ENCODE assay signal across 29 mouse cellular contexts in the genomic region with DNA sequence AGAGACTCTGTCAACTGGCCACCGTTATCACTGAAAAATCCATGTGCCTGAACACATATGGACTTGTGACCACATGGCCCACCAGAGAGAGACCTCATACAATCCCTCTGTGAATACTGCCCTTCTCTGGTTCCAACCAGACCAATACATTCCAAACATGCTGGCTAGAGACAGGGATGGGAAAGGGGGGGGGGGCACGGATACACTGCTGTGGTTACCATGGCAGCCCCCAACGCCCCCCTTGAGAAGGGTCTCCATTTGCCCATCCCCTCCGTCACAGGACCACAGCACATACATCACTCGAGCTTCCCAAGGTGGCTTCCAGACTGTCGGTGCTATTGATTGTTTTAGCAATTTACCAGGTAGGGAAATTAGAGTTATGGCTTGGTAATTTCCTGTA. TPM values are rescaled to one million over a fixed set of nuclear protein-coding genes. Genes with fewer than 3 reads are reported as not detected.
A peak's percentile ranks its signal among the peaks of the same experiment; 100 is the strongest.
DNase-seq lines count a peak whose midpoint lies in the region; ATAC-seq and TF ChIP-seq lines count a peak whose summit lies in the region.
"Had no signal": no experiment of that assay in that cellular context is flagged by ENCODE, and none has a peak within 500 bp of the region (broad histone marks: within the 10 kb centered on the region; RNA-seq: fewer than 3 reads in every experiment).

No protein-coding gene starts in this region.

- ATAC-seq in hindbrain, postnatal 0 days = peak; percentile 53; the same call in 1 of the 2 replicates
- ATAC-seq in hindbrain, embryonic 14.5 days (ENCODE audit: low FRiP score) = no peak
- ATAC-seq in neural tube, embryonic 13.5 days (ENCODE audit: low read depth) = 0 out of 2 replicates have a peak, but pooled peaks have one; percentile 36
- ATAC-seq: activated CD4-positive, CD25-positive, alpha-beta regulatory T cell, adult 4 months; CD4-positive, CD25-positive, alpha-beta regulatory T cell, adult 4 months; forebrain, embryonic 14.5 days; forebrain, embryonic 16.5 days; Patski had no signal

- no peak overlapping the region for H3K9ac ChIP-seq in hindbrain, postnatal 0 days (replicated peaks; ENCODE audit: low read length)
- no peak overlapping the region for H3K9ac ChIP-seq in hindbrain, embryonic 14.5 days
- H3K9ac ChIP-seq in neural tube, embryonic 13.5 days = no peak overlapping the region
- H3K9ac ChIP-seq: embryonic facial prominence, embryonic 12.5 days had no signal

- no peak overlapping the region for H3K27ac ChIP-seq in hindbrain, postnatal 0 days
- no peak overlapping the region for H3K27ac ChIP-seq in hindbrain, embryonic 14.5 days
- no peak overlapping the region for H3K27ac ChIP-seq in neural tube, embryonic 13.5 days (replicated peaks)
- H3K27ac ChIP-seq: embryonic facial prominence, embryonic 10.5 days; embryonic facial prominence, embryonic 12.5 days had no signal

- WGBS in hindbrain, postnatal 0 days = 62% methylated on average over 6 of the region's 6 CpGs
- WGBS in hindbrain, embryonic 14.5 days = 66% methylated on average over 6 of the region's 6 CpGs
- 56% methylated on average over 6 of the region's 6 CpGs for WGBS in neural tube, embryonic 13.5 days

- no peak overlapping the region for H3K4me2 ChIP-seq in hindbrain, postnatal 0 days (ENCODE audit: low read depth, low read length)
- H3K4me2 ChIP-seq in hindbrain, embryonic 14.5 days (replicated peaks) = no peak overlapping the region
- H3K4me2 ChIP-seq in neural tube, embryonic 13.5 days = no peak overlapping the region
- H3K4me2 ChIP-seq: embryonic facial prominence, embryonic 12.5 days had no signal

- no peak for TF ChIP-seq CTCF in hindbrain, postnatal 0 days (IDR thresholded peaks at IDR 0.05; ENCODE audit: low read depth)

- H3K27me3 ChIP-seq in hindbrain, postnatal 0 days (ENCODE audit: insufficient read depth, low read length) = no peaks in the 10 kb centered on the region
- no peaks in the 10 kb centered on the region for H3K27me3 ChIP-seq in hindbrain, embryonic 14.5 days (ENCODE audit: control insufficient read depth, insufficient read depth, low read length)
- H3K27me3 ChIP-seq in neural tube, embryonic 13.5 days = no peaks in the 10 kb centered on the region
- H3K27me3 ChIP-seq: embryonic facial prominence, embryonic 12.5 days had no signal

- H3K4me3 ChIP-seq in hindbrain, postnatal 0 days (ENCODE audit: low read length) = no peak overlapping the region
- no peak overlapping the region for H3K4me3 ChIP-seq in hindbrain, embryonic 14.5 days (replicated peaks; ENCODE audit: low read length)
- no peak overlapping the region for H3K4me3 ChIP-seq in neural tube, embryonic 13.5 days
- H3K4me3 ChIP-seq: embryonic facial prominence, embryonic 10.5 days; embryonic facial prominence, embryonic 12.5 days had no signal

- H3K9me3 ChIP-seq in hindbrain, postnatal 0 days (ENCODE audit: low read length) = no peaks in the 10 kb centered on the region
- no peaks in the 10 kb centered on the region for H3K9me3 ChIP-seq in hindbrain, embryonic 14.5 days (ENCODE audit: control insufficient read depth, low read length)
- no peaks in the 10 kb centered on the region for H3K9me3 ChIP-seq in neural tube, embryonic 13.5 days
- H3K9me3 ChIP-seq: embryonic facial prominence, embryonic 10.5 days; embryonic facial prominence, embryonic 12.5 days; G1E had no signal

- no peaks in the 10 kb centered on the region for H3K36me3 ChIP-seq in hindbrain, postnatal 0 days (ENCODE audit: insufficient read depth, low read length)
- H3K36me3 ChIP-seq in hindbrain, embryonic 14.5 days (replicated peaks; ENCODE audit: control insufficient read depth, insufficient read depth) = no peaks in the 10 kb centered on the region
- no peaks in the 10 kb centered on the region for H3K36me3 ChIP-seq in neural tube, embryonic 13.5 days
- H3K36me3 ChIP-seq: embryonic facial prominence, embryonic 10.5 days; embryonic facial prominence, embryonic 12.5 days; G1E had no signal

- 0 out of 2 replicates have a peak, but pooled peaks cover 4% of the 10 kb centered on the region for H3K4me1 ChIP-seq in hindbrain, postnatal 0 days (ENCODE audit: insufficient read depth, low read length)
- no peaks in the 10 kb centered on the region for H3K4me1 ChIP-seq in hindbrain, embryonic 14.5 days (replicated peaks; ENCODE audit: control insufficient read depth, insufficient read depth, low read length)
- H3K4me1 ChIP-seq in neural tube, embryonic 13.5 days (replicated peaks) = peaks cover 10% of the 10 kb centered on the region; the same call in 1 of the 2 replicates
- H3K4me1 ChIP-seq: embryonic facial prominence, embryonic 10.5 days; embryonic facial prominence, embryonic 12.5 days had no signal

- DNase-seq in cerebellum, postnatal 10 days = peak; percentile 8 to 13
- DNase-seq in cerebellum, postnatal 4 days (ENCODE audit: low spot score in 2 of 2) = no peak
- peak; percentile 61 for DNase-seq in heart, adult 11 months
- DNase-seq in heart, adult 8-10 months (ENCODE audit: low spot score) = no peak
- no peak for DNase-seq in hindbrain, postnatal 0 days (ENCODE audit: low spot score)
- DNase-seq in hindbrain, embryonic 14.5 days (ENCODE audit: low spot score) = no peak
- no peak for DNase-seq in neural tube, embryonic 10.5 days (ENCODE audit: extremely low spot score, low spot score)
- DNase-seq: adrenal gland, adult 8-10 months; adrenal gland, postnatal 14 days; adrenal gland, postnatal 36 days; B cell, adult 2 months; cerebellum, adult 11-12 months; cerebellum, adult 2 months; cerebellum, adult 9-10 months; cerebellum, postnatal 36 days had no signal

RNA-seq across cellular contexts. Expression of gene Spert, which starts 23.5 kb away (rescaled TPM):
- not detected for total RNA-seq in heart, adult 8-10 months (2022)
- not detected in 2 replicates for total RNA-seq in hindbrain, postnatal 0 days (2014; rRNA removed)
- not detected in 2 replicates for polyA plus RNA-seq in hindbrain, postnatal 0 days (2015; fragmentation: Nextera tagmentation; extraction: Ambion mirVana)
- polyA plus RNA-seq in hindbrain, embryonic 14.5 days (2014; fragmentation: Nextera tagmentation; extraction: Ambion mirVana) = not detected in 2 replicates
- not detected in 2 replicates for polyA plus RNA-seq in neural tube, embryonic 13.5 days (2015; fragmentation: Nextera tagmentation; extraction: Ambion mirVana)
- total RNA-seq: adrenal gland, adult 18-20 months; adrenal gland, adult 8-10 months; adrenal gland, postnatal 14 days; adrenal gland, postnatal 36 days; CH12.LX had no signal
- polyA plus RNA-seq: activated CD4-positive, CD25-positive, alpha-beta regulatory T cell, adult 4 months; CD4-positive, CD25-positive, alpha-beta regulatory T cell, adult 4 months; cerebellum, adult 2 months; cortical plate, adult 2 months; embryonic facial prominence, embryonic 10.5 days; embryonic facial prominence, embryonic 12.5 days; embryonic facial prominence, embryonic 14.5 days; forebrain, embryonic 11.5 days; forebrain, embryonic 14.5 days; forebrain, embryonic 16.5 days; G1E; Patski had no signal

RNA-seq across cellular contexts. Expression of gene Erich6b, which starts 25.7 kb away (rescaled TPM):
- not detected for total RNA-seq in heart, adult 8-10 months (2022)
- not detected in 2 replicates for total RNA-seq in hindbrain, postnatal 0 days (2014; rRNA removed)
- not detected in 2 replicates for polyA plus RNA-seq in hindbrain, postnatal 0 days (2015; fragmentation: Nextera tagmentation; extraction: Ambion mirVana)
- polyA plus RNA-seq in hindbrain, embryonic 14.5 days (2014; fragmentation: Nextera tagmentation; extraction: Ambion mirVana) = not detected in 2 replicates
- not detected in 2 replicates for polyA plus RNA-seq in neural tube, embryonic 13.5 days (2015; fragmentation: Nextera tagmentation; extraction: Ambion mirVana)
- total RNA-seq: adrenal gland, adult 18-20 months; adrenal gland, adult 8-10 months; adrenal gland, postnatal 14 days; adrenal gland, postnatal 36 days; CH12.LX; G1E had no signal
- polyA plus RNA-seq: activated CD4-positive, CD25-positive, alpha-beta regulatory T cell, adult 4 months; CD4-positive, CD25-positive, alpha-beta regulatory T cell, adult 4 months; cerebellum, adult 2 months; cortical plate, adult 2 months; embryonic facial prominence, embryonic 10.5 days; embryonic facial prominence, embryonic 12.5 days; embryonic facial prominence, embryonic 14.5 days; forebrain, embryonic 11.5 days; forebrain, embryonic 14.5 days; forebrain, embryonic 16.5 days; G1E; Patski had no signal

Comparison
In these comparisons a context has a peak if more than half of its experiments do, and no peak if none do; other contexts are left out.
1. DNase-seq: peak in cerebellum, postnatal 10 days (2 of 2) and heart, adult 11 months (single experiment); none in cerebellum, postnatal 4 days (0 of 2), heart, adult 8-10 months (single experiment), hindbrain, postnatal 0 days (single experiment), hindbrain, embryonic 14.5 days (single experiment) and neural tube, embryonic 10.5 days (single experiment).